Mouse (Mus musculus): ENCODE measurements around the gene Capsl. TPM values are rescaled to one million over a fixed set of nuclear protein-coding genes. Genes with fewer than 3 reads are reported as not detected.

Capsl gene
- polyA plus RNA-seq, 1 experiment: not detected

DNA sequence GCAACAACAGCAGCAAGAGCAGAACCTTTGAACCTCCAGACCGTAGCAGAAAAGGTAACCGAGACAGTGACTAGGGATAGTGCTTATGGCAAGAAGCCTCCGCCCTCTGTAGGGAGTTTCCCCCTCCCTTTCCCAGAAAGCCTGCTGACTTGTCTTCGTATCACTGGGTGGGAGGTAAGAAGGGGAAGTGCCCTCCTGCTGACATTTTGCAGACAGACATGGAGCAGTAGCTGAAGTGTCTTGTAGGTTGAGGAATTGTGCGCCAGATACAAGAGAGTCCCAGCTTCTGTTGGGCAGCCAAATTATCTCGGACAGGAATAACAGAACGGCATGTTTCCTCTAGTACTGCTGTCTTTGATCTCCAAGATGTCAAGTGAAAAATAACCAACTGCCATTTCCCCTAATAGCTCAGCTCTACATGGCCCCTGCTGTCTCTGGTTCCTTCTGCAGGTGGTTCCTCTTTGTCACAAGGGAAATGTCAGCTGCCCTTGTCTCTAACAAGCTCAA, 27.7 kb downstream of the Capsl start:
- Histone ChIP-seq H3K4me3 (ENCODE audit: insufficient read depth, low read depth, low read length) (no peak overlapping the region), H3K4me1 (ENCODE audit: control insufficient read depth, insufficient read depth, low read length) (no peaks in the 10 kb centered on the region), H3K27ac (ENCODE audit: insufficient read depth, low read depth, low read length) (no peak overlapping the region)
- 73% methylated on average over 7 of the region's 7 CpGs for whole genome bisulfite sequencing
- no peak for TF ChIP-seq POLR2A (IDR thresholded peaks at IDR 0.05; ENCODE audit: insufficient read depth, low read depth, low read length)
- no peak for TF ChIP-seq CTCF (IDR thresholded peaks at IDR 0.05; ENCODE audit: insufficient read depth, low read depth, low read length)

DNA sequence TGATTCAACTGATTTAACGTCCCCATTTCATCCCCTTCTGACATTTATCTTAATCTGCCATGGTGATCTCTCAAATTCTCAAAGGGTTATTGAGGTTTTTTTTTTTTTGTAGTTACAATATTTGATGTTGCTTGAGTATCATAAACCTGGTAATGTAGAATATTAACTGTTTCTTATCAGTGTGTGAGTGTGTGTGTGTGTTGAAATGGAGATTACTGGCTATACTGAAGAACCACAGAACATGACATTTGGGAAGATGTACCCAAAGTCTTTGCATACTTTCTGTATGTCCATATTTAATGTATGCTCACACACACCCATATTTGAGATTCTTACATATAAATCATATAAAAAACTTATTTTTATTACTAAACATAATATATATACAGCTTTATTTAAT, 28.2 kb downstream of the Capsl start:
- Histone ChIP-seq H3K4me1 (ENCODE audit: control insufficient read depth, insufficient read depth, low read length) (no peaks in the 10 kb centered on the region), H3K27ac (ENCODE audit: insufficient read depth, low read depth, low read length) (no peak overlapping the region), H3K4me3 (ENCODE audit: insufficient read depth, low read depth, low read length) (no peak overlapping the region)
- 65% methylated on average over 1 of the region's 1 CpGs for WGBS
- TF ChIP-seq POLR2A (IDR thresholded peaks at IDR 0.05; ENCODE audit: insufficient read depth, low read depth, low read length) (no peak), CTCF (IDR thresholded peaks at IDR 0.05; ENCODE audit: insufficient read depth, low read depth, low read length) (no peak)

DNA sequence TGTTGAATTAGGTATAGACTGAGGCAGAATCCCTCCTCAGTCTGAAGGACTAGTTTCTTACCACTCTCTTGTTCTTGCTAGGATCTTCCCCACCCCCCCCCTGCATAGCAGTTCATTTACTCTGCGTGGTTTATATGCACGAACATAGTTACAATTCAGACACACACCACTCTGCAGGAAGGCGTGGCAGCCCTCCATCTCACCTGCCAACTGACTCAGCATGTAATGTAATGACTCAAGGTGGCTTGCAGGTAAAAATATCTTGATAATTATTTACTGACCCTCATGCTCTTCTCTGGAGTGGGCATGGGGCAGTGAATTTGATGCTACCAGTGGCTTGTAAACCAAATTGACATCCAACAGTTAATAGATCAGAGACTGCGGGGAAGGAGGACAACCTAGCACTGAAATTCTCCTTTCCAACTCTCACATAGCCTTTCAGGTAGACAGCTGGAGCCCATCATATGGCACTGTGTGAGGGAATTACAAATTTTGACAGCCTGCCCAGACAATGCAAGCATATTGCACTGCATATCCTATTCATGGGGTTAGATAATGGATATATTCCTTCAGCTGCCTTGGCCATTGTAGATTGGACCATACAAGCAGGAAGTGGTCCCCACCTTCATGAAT, 35.3 kb downstream of the Capsl start:
- no peak for TF ChIP-seq CTCF (IDR thresholded peaks at IDR 0.05; ENCODE audit: insufficient read depth, low read depth, low read length)
- TF ChIP-seq POLR2A (IDR thresholded peaks at IDR 0.05; ENCODE audit: insufficient read depth, low read depth, low read length): no peak
- WGBS: 94% methylated on average over 4 of the region's 4 CpGs
- no peak overlapping the region for H3K27ac ChIP-seq (ENCODE audit: insufficient read depth, low read depth, low read length)
- H3K4me1 ChIP-seq (ENCODE audit: control insufficient read depth, insufficient read depth, low read length): no peaks in the 10 kb centered on the region
- no peak overlapping the region for H3K4me3 ChIP-seq (ENCODE audit: insufficient read depth, low read depth, low read length)

DNA sequence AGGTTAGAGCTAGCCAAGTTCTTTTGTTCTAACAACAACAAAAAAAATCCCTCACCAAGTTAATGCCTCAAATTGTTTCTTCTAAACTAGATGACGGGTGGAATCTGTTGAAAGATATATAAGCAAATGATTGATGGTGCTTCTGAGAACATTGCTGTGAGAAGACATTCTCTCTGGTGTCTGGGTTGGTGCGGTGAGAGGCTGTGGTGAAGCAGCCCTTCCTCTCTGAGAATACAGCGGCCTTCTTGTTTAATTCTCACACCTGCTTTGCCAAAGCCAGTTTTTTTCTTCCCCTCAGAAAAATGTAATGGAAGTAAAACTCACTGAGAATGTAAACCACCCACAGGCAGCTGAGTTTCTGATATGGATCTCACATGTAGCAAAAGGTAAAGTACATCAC, 36.3 kb downstream of the Capsl start:
- Histone ChIP-seq H3K27ac (ENCODE audit: insufficient read depth, low read depth, low read length) (no peak overlapping the region), H3K4me3 (ENCODE audit: insufficient read depth, low read depth, low read length) (no peak overlapping the region), H3K4me1 (ENCODE audit: control insufficient read depth, insufficient read depth, low read length) (no peaks in the 10 kb centered on the region)
- WGBS: 76% methylated on average over 3 of the region's 3 CpGs
- TF ChIP-seq POLR2A (IDR thresholded peaks at IDR 0.05; ENCODE audit: insufficient read depth, low read depth, low read length): no peak
- no peak for TF ChIP-seq CTCF (IDR thresholded peaks at IDR 0.05; ENCODE audit: insufficient read depth, low read depth, low read length)

DNA sequence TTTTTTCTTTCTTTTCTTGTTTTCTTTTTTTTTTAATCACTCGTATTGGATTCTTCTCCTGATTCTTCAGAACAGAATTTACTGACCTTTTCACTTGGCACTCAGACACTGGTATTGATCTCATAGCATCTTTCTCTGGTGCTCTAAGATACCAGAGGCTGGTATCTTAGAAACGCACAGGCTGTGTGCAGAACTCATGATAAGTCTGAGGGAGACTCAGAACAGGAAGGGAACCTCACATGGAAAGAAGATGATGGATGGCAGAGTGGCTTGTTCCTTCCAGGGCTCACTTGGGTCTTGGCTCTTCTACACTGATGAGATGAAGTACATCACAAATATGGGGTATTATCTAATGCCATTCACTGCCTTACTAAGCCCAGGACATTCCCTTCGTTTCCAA, 36.8 kb downstream of the Capsl start:
- Histone ChIP-seq H3K27ac (ENCODE audit: insufficient read depth, low read depth, low read length) (no peak overlapping the region), H3K4me1 (ENCODE audit: control insufficient read depth, insufficient read depth, low read length) (no peaks in the 10 kb centered on the region), H3K4me3 (ENCODE audit: insufficient read depth, low read depth, low read length) (no peak overlapping the region)
- 79% methylated on average over 3 of the region's 3 CpGs for whole genome bisulfite sequencing
- TF ChIP-seq CTCF (IDR thresholded peaks at IDR 0.05; ENCODE audit: insufficient read depth, low read depth, low read length) (no peak), POLR2A (IDR thresholded peaks at IDR 0.05; ENCODE audit: insufficient read depth, low read depth, low read length) (no peak)

DNA sequence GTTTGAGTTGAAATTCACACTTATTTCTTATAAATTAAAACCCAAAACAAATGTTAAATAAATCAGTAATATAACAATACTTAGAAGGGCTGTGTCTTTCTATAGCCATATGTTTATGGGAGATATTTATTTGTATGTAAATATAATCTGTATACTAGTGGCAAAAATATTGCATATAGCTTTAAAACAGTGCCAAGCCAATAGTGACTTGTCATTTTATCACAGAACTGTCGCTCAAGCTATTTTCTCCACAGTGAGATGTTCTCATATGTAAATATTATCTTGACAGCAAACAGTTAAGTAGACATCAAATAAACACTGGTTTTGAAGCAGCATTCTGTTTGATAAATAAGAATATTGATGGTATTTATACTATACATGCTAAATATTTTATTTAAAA, 37.4 kb downstream of the Capsl start:
- H3K4me1 ChIP-seq (ENCODE audit: control insufficient read depth, insufficient read depth, low read length): no peaks in the 10 kb centered on the region
- no peak for TF ChIP-seq POLR2A (IDR thresholded peaks at IDR 0.05; ENCODE audit: insufficient read depth, low read depth, low read length)
- H3K4me3 ChIP-seq (ENCODE audit: insufficient read depth, low read depth, low read length): no peak overlapping the region
- WGBS: 86% methylated on average over 1 of the region's 1 CpGs
- H3K27ac ChIP-seq (ENCODE audit: insufficient read depth, low read depth, low read length): no peak overlapping the region

DNA sequence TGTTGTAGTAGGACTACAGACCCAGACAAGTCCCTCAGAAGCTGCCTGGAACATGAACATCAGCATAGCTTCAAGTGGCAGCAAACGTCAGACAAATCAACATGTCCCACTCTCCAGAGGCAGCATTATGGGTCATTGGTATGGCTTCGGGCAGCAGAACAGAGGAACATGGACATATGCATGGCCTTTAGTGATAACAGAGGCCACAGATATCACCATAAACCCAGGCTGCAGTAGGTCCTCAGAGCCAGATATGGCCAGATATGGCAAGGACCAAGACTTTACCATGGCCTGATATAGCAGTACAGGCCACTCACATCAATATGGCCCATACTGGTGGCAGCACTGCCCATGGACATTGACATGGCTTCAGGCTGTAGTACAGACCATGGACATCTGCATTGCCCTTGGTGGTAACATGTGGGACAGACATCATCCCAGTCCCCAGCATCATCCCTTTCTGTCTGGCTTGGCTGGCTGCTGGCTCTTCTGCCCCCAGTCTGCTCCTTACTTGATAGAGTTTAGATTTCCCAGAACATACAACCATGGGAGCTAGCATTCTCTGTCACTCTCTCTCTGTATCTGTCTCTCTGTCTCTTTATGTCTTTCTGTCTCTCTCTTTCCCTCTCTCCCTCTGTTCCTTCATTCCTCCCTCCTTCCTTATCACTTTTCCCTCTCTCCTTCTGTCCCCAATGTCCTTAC, 53.7 kb downstream of the Capsl start:
- 93% methylated on average over 2 of the region's 2 CpGs for WGBS
- no peak overlapping the region for H3K4me3 ChIP-seq (ENCODE audit: insufficient read depth, low read depth, low read length)
- no peaks in the 10 kb centered on the region for H3K4me1 ChIP-seq (ENCODE audit: control insufficient read depth, insufficient read depth, low read length)
- no peak overlapping the region for H3K27ac ChIP-seq (ENCODE audit: insufficient read depth, low read depth, low read length)
- TF ChIP-seq POLR2A (IDR thresholded peaks at IDR 0.05; ENCODE audit: insufficient read depth, low read depth, low read length): no peak
- no peak for TF ChIP-seq CTCF (IDR thresholded peaks at IDR 0.05; ENCODE audit: insufficient read depth, low read depth, low read length)

DNA sequence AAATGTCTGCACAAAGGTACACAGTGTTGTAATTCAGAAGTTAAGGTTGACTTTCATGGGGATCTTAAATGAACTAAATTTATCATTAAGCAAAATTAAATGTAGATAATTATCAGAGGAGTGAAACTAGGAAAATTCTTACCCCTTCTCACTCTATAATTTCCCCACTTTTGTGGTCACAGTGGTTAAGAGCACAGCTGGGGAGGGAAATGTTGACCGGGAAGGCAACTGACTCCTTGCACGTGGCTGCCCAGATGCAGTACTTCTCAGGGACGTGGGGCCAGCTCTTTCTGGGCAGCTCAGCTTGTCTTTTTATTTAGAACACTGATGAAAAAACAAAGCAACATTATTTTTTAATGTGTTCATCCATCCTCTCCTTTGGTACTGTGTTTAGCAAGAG, 56.2 kb downstream of the Capsl start:
- TF ChIP-seq CTCF (IDR thresholded peaks at IDR 0.05; ENCODE audit: insufficient read depth, low read depth, low read length) (no peak), POLR2A (IDR thresholded peaks at IDR 0.05; ENCODE audit: insufficient read depth, low read depth, low read length) (no peak)
- Histone ChIP-seq H3K4me3 (ENCODE audit: insufficient read depth, low read depth, low read length) (no peak overlapping the region), H3K4me1 (ENCODE audit: control insufficient read depth, insufficient read depth, low read length) (no peaks in the 10 kb centered on the region), H3K27ac (ENCODE audit: insufficient read depth, low read depth, low read length) (no peak overlapping the region)
- WGBS: 71% methylated on average over 3 of the region's 3 CpGs

Other genes with a start within 250 kb of the Capsl start
- gene Ugt3a1, start 159.1 kb upstream of the Capsl start, polyA plus RNA-seq (2012; ENCODE audit: insufficient read depth, insufficient read length, low replicate concordance, missing spikeins): not detected in 2 replicates
- not detected in 2 replicates for gene Ugt3a2, start 100.5 kb upstream of the Capsl start, polyA plus RNA-seq (2012; ENCODE audit: insufficient read depth, insufficient read length, low replicate concordance, missing spikeins)
- gene Il7r, start 94.1 kb downstream of the Capsl start, polyA plus RNA-seq (2012; ENCODE audit: insufficient read depth, insufficient read length, low replicate concordance, missing spikeins): not detected in 2 replicates